Mouse (Mus musculus): ENCODE data around the gene Prkch.

DNA sequence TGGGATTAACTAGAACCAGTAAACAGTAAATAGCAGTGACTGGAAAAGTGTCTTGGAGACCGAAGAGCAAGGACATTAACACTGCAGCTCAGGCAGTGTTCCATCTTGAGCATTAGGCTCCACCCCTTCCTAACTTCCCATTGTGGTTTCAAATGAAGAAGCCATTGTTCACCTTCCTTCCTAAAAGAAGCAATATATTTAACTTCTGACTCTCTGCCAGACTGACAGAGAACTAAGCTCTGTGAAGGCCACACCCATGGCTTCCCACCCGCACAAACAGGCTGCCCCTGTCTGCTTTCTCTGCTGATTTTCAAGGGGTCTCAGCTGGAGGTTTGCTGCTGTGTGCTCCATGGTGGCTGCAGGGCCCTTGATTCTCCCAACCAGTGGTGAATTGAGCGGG is 86.9 kb downstream of the Prkch start:
- TF ChIP-seq CTCF (conservative IDR thresholded peaks at IDR 0.05; ENCODE audit: low read length): no peak
- no peak for TF ChIP-seq POU5F1 (IDR thresholded peaks at IDR 0.05; ENCODE audit: borderline replicate concordance, low read length)
- TF ChIP-seq NANOG (IDR thresholded peaks at IDR 0.05; ENCODE audit: borderline replicate concordance, low read length): no peak

All from E14TG2a.4 (cell line).